Mouse (Mus musculus) Muller cell, postnatal 12 days (primary cell): Measurements from ENCODE around the gene Gm5941.
"Not testable (repeated sequence)": the region's sequence is repeated elsewhere in the genome, so short reads cannot be mapped to it uniquely, and the experiment has no call there.

Experiments
- DNase-seq: peaks from one replicate; pipeline ENCODE4 v3.0.0-alpha.2; 2015; ENCODE audit errors: inconsistent ontology term

Gm5941 gene

DNA sequence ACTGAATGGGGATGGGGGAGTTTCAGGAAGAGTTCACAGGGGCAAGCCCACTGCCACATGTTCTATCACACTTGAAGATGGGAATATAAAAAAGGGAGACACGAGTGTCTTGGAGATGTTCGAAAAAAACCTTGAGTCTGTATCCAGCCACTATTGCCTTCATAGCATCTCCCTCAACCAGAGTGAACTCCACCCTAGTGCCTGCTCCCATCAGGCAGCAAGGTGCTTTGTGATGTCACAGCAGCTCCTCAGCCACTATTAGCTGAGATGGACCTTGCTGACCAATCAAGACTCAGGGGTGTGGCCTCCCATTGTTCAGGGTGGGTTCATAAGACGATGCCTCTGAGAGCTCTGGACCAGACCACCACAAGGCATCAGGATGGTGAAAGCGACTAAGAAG is at the start of gene Gm5941:
TSS of gene Gm5941 (plus strand) at position 301 of the 400 bp plus-strand sequence.
- DNase-seq: not testable (repeated sequence)

DNA sequence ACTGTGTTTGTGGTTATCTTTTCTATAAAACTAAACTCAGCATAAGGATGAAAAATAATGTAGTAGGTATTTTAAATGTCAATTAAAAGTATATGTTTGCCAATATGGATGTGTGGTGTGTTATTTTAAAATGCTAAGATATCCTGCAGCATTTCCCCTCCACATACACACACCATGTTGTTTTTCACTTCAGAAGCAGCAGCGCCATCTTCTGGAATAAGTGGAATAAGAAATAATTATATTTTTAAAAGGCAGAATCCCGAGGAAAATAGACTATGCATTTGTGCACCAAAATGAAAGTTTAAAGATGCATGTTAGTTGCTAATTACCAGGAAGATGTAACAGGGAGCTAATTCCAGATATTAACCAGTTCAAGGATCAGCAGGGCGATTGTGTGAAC is 29.3 kb upstream of the Gm5941 start:
- no peak for DNase-seq

DNA sequence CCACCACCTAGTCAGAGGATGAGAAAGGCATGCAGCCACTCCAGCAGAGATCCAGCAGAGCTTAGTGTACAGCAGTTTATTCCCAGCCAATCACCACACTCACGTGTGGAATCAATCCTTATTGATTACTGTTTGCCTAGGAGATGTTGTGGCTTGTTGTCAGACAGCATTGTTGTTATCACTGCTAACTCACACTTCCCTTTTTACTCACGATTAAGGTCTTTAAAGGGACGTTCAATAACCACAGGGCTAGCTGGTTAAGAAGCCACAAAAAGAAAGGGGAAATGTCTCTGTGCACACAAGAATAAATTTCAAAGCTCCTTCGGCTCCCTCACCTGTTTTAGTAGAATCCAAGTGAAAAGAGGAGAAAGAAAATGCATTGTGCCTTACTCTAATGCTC is 25.0 kb upstream of the Gm5941 start:
- no peak for DNase-seq

DNA sequence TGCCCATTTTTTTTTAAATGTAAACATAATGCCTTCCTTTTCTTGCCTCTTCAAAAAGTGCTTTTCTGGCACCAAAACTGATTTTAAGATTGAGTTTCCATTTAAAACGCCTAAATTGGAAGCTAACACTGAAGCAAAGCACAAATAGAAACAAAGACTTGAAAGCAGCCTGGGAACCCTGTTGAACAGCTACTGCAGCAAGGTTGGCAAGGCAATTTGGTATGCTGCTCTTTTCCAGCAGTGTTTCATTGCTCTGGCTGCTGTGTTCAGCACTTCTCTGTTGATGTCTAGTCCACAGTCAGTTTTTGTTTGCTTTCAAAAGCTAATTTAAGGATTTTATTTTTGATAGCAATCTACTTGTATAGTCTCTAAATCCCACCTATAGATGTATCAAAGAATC is 8.5 kb downstream of the Gm5941 start:
- no peak for DNase-seq

DNA sequence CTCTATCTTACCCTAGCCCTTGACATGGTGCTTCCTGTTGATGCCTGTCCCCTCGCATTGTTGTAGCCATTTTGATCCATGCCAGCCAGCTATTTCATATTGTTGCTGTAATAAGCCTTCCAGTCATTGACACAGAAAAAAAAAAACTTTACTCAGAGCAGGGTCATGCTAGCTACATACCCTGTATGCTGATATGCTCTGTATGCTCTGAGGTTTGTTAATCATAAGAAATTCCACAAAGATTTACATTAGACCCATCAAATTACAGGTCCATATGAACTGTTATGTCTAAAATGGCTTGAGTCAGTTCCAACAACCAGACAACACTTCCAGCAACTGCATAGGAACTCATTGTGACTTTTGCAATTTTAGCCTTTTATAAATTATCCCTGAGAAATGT is 38.1 kb downstream of the Gm5941 start:
- DNase-seq: no peak
